Mouse (Mus musculus): ENCODE results near the gene Tle3. TPM values are rescaled to one million over a fixed set of nuclear protein-coding genes. Genes with fewer than 3 reads are reported as not detected.

The Tle3 gene
- polyA plus RNA-seq, 1 experiment: 39.1 TPM

DNA sequence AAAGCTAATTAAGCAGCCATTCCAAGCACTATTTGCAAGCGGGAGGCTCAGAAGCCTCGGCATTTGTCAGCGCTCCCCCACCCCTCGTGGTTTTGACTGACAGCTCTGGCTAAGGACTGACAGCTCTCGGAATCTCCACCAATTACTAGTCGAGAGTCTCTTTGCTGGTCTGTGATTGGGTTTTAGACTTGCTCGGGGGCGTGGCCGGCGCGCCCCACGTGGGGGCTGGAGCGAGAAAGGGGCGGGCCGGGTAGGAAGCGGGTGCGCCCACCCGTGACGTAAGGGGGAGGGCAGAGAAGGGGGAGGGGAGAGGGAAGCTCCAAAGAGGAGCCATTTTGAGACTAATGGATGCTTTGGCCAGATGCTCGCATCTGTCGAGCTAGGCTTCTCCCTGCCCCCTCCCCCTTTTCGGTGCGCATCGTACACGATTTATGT lies 1.7 kb upstream of the Tle3 start:
- Histone ChIP-seq H3K36me3 (ENCODE audit: control insufficient read depth, insufficient read depth) (peaks cover 4% of the 10 kb centered on the region), H3K4me3 (ENCODE audit: insufficient read depth, poor library complexity, severe bottlenecking) (peak overlapping the region; percentile 38), H3K27me3 (ENCODE audit: control insufficient read depth, insufficient read depth, insufficient read length) (no peaks in the 10 kb centered on the region), H3K79me3 (ENCODE audit: low read depth) (peaks cover 18% of the 10 kb centered on the region), H3ac (ENCODE audit: control insufficient read depth, insufficient read length, low read depth) (peak overlapping the region; percentile 70), H3K79me2 (ENCODE audit: control insufficient read depth, insufficient read depth) (peaks cover 33% of the 10 kb centered on the region)
- no peak for TF ChIP-seq CTCF (IDR thresholded peaks at IDR 0.05; ENCODE audit: control insufficient read depth, insufficient read depth, insufficient read length)
- no peak for TF ChIP-seq USF1 (IDR thresholded peaks at IDR 0.05; ENCODE audit: low read depth)
- TF ChIP-seq CEBPB (IDR thresholded peaks at IDR 0.05; ENCODE audit: low read depth): no peak
- TF ChIP-seq MYOD1 (IDR thresholded peaks at IDR 0.05; ENCODE audit: control insufficient read depth, insufficient read length, low read depth): no peak

DNA sequence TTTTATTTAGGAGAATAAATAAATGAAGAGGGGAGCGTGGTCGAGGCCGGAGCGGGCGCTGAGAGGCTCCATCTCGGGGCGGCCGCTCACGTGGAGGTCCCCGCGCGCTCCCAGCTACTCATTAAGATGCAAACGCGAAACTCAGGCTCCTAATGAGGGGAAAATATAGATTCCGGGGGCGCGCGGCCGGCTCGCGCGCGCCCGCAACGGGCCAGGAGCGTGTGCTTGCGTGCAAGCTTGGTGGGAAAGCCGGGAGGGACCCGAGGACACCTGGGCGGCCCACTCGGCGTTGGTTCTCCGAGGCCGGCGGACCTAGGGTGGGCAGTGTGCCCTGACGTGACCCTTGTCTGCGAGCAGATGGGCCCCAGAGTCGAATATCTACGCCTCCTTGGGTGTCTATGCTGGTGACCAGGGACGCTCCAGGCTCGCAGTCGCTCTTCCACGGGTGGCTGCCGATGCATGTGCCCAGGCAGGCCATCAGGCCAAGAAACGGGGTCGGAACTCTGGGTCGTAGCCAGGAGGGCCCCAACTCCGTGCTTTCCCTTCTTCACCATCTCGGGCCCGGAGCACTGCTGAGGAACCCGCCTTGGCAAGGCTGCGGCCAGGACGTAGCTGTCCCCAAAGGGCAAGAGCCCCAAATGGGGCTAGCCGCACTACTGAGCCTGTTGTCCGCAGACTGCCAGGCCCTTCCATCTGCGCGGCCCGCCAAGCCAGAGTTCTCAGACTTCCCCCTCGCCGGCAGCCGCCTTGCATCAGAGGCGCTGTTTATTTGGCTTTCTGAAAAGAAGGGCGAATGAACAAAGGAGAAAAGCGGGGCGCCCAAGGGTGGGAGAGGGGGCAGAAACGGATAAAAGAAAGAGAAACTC lies 1.0 kb upstream of the Tle3 start:
- no peak for TF ChIP-seq CEBPB (IDR thresholded peaks at IDR 0.05; ENCODE audit: low read depth)
- H3K79me3 ChIP-seq (ENCODE audit: low read depth): peaks cover 24% of the 10 kb centered on the region

DNA sequence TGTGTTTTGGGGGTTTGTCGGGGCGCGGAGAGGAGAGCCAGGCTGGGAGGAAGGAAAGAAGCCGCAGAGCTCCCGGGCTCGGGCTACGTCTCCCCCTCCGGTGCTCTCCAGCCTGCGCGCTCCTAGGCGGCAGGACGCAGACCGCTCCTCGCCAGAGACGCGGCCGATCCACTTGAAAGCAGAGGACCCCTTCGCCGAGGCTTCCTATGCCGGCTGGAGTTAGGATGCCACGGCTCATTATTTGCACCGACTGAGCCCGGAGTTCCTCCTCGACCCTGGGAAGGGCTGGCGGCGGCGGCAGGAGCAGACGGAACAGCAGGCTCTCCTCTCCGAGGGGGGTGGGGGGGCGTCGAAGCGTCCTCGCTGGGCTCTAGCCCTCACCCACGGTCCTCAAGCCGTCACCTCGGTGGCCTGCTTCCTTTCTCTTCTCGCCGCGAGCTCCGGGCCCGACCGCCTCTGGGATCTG lies 377 bp downstream of the Tle3 start:
- Histone ChIP-seq H3K79me3 (ENCODE audit: low read depth) (peaks cover 27% of the 10 kb centered on the region), H3ac (ENCODE audit: control insufficient read depth, insufficient read length, low read depth) (peak overlapping the region; percentile 85), H3K4me3 (ENCODE audit: insufficient read depth, poor library complexity, severe bottlenecking) (peak overlapping the region; percentile 79), H3K36me3 (ENCODE audit: control insufficient read depth, insufficient read depth) (peaks cover 21% of the 10 kb centered on the region), H3K27me3 (ENCODE audit: control insufficient read depth, insufficient read depth, insufficient read length) (no peaks in the 10 kb centered on the region), H3K79me2 (ENCODE audit: control insufficient read depth, insufficient read depth) (peaks cover 52% of the 10 kb centered on the region)
- TF ChIP-seq CEBPB (IDR thresholded peaks at IDR 0.05; ENCODE audit: low read depth) (no peak), CTCF (IDR thresholded peaks at IDR 0.05; ENCODE audit: control insufficient read depth, insufficient read depth, insufficient read length) (no peak), FOSL1 (IDR thresholded peaks at IDR 0.05; ENCODE audit: insufficient read depth, low read length, poor library complexity, severe bottlenecking) (no peak), MYOD1 (IDR thresholded peaks at IDR 0.05; ENCODE audit: control insufficient read depth, insufficient read length, low read depth) (no peak), MYOG (IDR thresholded peaks at IDR 0.05; ENCODE audit: control insufficient read depth, extremely low read depth, insufficient read length) (no peak), MAX (IDR thresholded peaks at IDR 0.05) (no peak), USF1 (IDR thresholded peaks at IDR 0.05; ENCODE audit: low read depth) (no peak)

More for the DNA sequence above, 1.0 kb upstream of the Tle3 start:
- peak overlapping the region; percentile 38 for H3K4me3 ChIP-seq (ENCODE audit: insufficient read depth, poor library complexity, severe bottlenecking)
- H3K79me2 ChIP-seq (ENCODE audit: control insufficient read depth, insufficient read depth): peaks cover 39% of the 10 kb centered on the region
- no peaks in the 10 kb centered on the region for H3K27me3 ChIP-seq (ENCODE audit: control insufficient read depth, insufficient read depth, insufficient read length)
- H3ac ChIP-seq (ENCODE audit: control insufficient read depth, insufficient read length, low read depth): peak overlapping the region; percentile 70
- H3K36me3 ChIP-seq (ENCODE audit: control insufficient read depth, insufficient read depth): peaks cover 11% of the 10 kb centered on the region

DNA sequence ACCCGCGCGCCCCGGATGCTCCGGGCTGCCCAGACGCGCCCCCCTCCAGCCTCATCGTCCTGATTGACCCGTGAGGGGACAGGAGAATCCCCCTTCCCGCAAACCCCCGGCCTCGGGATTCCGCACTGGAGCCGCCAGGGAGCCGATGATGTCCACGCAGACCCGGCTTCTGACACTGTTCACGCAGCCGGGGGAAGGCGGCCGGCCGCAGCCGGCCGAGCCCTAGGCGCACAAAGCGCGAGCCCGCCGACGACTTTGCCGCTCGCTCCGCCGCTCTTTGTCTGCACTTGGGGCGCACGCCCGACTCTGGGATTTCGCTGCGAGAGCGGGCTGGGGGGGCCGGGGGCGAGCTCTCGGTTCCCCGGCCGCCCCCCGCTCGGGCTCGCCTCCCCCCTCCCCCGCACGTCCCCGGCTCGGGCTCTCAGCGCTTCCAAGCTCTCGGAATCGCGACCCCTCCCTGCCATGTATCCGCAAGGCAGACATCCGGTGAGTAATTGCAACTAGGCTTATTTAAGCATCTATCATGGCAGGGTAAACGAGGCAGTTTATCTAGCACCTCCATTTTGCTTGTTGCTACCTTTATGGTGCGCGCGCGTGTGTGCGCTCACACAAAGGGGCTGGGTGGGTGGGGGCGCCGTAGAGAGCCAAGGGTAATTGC lies 939 bp downstream of the Tle3 start:
- peak overlapping the region; percentile 85 for H3ac ChIP-seq (ENCODE audit: control insufficient read depth, insufficient read length, low read depth)
- TF ChIP-seq CEBPB (IDR thresholded peaks at IDR 0.05; ENCODE audit: low read depth): no peak
- no peak for TF ChIP-seq MYOD1 (IDR thresholded peaks at IDR 0.05; ENCODE audit: control insufficient read depth, insufficient read length, low read depth)
- TF ChIP-seq FOSL1 (IDR thresholded peaks at IDR 0.05; ENCODE audit: insufficient read depth, low read length, poor library complexity, severe bottlenecking): no peak
- TF ChIP-seq MYOG (IDR thresholded peaks at IDR 0.05; ENCODE audit: control insufficient read depth, extremely low read depth, insufficient read length): no peak
- H3K79me2 ChIP-seq (ENCODE audit: control insufficient read depth, insufficient read depth): peaks cover 52% of the 10 kb centered on the region
- peak overlapping the region; percentile 79 for H3K4me3 ChIP-seq (ENCODE audit: insufficient read depth, poor library complexity, severe bottlenecking)
- no peaks in the 10 kb centered on the region for H3K27me3 ChIP-seq (ENCODE audit: control insufficient read depth, insufficient read depth, insufficient read length)
- H3K79me3 ChIP-seq (ENCODE audit: low read depth): peaks cover 27% of the 10 kb centered on the region
- peaks cover 21% of the 10 kb centered on the region for H3K36me3 ChIP-seq (ENCODE audit: control insufficient read depth, insufficient read depth)

DNA sequence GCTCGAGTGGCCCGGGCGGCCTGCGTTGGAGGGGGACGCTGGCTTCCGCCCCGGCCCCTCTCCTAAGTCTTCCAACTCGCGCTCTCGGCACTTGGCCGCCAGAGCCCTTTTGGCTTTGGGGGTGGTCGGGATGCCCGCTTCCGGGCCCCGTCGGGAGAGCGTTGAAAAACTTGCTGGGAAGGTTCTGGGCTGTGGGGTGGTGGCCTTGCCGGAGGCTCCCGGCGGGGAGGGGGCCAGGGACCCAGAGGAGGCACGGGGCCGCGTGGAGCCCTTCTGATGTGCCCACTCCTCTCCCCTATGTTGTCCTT lies 1.4 kb downstream of the Tle3 start:
- H3K27me3 ChIP-seq (ENCODE audit: control insufficient read depth, insufficient read depth, insufficient read length): no peaks in the 10 kb centered on the region
- H3K79me3 ChIP-seq (ENCODE audit: low read depth): peaks cover 27% of the 10 kb centered on the region
- peak overlapping the region; percentile 85 for H3ac ChIP-seq (ENCODE audit: control insufficient read depth, insufficient read length, low read depth)
- peaks cover 52% of the 10 kb centered on the region for H3K79me2 ChIP-seq (ENCODE audit: control insufficient read depth, insufficient read depth)
- peaks cover 21% of the 10 kb centered on the region for H3K36me3 ChIP-seq (ENCODE audit: control insufficient read depth, insufficient read depth)
- no peak for TF ChIP-seq CTCF (IDR thresholded peaks at IDR 0.05; ENCODE audit: control insufficient read depth, insufficient read depth, insufficient read length)
- no peak for TF ChIP-seq FOSL1 (IDR thresholded peaks at IDR 0.05; ENCODE audit: insufficient read depth, low read length, poor library complexity, severe bottlenecking)
- TF ChIP-seq MAX (IDR thresholded peaks at IDR 0.05): no peak
- no peak for TF ChIP-seq USF1 (IDR thresholded peaks at IDR 0.05; ENCODE audit: low read depth)
- no peak for TF ChIP-seq MYOD1 (IDR thresholded peaks at IDR 0.05; ENCODE audit: control insufficient read depth, insufficient read length, low read depth)
- no peak for TF ChIP-seq CEBPB (IDR thresholded peaks at IDR 0.05; ENCODE audit: low read depth)
- no peak for TF ChIP-seq MYOG (IDR thresholded peaks at IDR 0.05; ENCODE audit: control insufficient read depth, extremely low read depth, insufficient read length)
- peak overlapping the region; percentile 79 for H3K4me3 ChIP-seq (ENCODE audit: insufficient read depth, poor library complexity, severe bottlenecking)
